Mouse (Mus musculus): Measurements from ENCODE around the gene Tmem269. TPM values are rescaled to one million over a fixed set of nuclear protein-coding genes. Genes with fewer than 3 reads are reported as not detected.
A peak's percentile ranks its signal among the peaks of the same experiment; 100 is the strongest.

Gene Tmem269
- polyA plus RNA-seq, 1 experiment = not detected

DNA sequence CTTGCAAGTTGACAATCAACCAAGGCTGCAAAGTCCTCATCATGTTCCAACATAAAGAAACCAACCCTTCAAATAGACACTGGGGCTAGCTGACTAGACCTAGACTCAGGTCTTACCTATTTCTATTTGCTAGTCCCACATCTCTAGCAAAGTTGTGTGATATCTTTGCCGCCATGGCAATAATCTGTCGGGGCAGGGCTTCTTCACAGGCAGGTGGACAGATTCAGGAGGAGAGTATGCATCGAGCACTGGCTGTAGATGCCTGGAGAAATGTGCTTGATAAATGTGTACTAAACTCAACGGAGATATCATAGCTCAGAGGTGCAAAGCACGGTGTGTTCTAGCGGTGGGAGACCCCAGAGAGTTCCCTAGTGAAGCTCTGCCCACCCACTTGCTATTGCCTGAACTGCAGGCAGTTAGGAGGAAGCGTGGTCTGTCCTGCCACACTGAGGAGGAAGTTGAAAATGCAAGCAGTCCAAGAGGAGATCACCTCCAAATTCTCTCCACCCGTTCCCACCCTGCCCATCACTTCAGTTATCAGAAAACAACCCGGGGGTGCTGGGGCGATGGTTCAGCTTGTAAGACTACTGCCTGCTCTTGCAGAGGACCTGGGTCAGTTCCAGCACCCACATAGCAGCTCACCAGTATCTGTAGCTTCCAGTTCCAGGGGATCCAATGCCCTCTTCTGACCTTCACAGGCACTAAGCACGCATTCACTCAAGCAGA is 29.8 kb downstream of the Tmem269 start:
- peak overlapping the region; percentile 75 for H3K4me3 ChIP-seq (replicated peaks; ENCODE audit: control insufficient read depth, low read depth, low read length)
- WGBS = 19% methylated on average over 11 of the region's 11 CpGs
- TF ChIP-seq CTCF (IDR thresholded peaks at IDR 0.05; ENCODE audit: control insufficient read depth, insufficient read depth, low read length) (peak; percentile 64), POLR2A (IDR thresholded peaks at IDR 0.05; ENCODE audit: borderline replicate concordance, control insufficient read depth, low read depth, low read length) (no peak)
- H3K27ac ChIP-seq (ENCODE audit: control insufficient read depth, insufficient read depth, low read depth, low read length, poor library complexity) = peak overlapping the region; percentile 32
- H3K4me1 ChIP-seq (ENCODE audit: control insufficient read depth, insufficient read depth, low read length) = no peaks in the 10 kb centered on the region; the same call in 1 of the 2 replicates

DNA sequence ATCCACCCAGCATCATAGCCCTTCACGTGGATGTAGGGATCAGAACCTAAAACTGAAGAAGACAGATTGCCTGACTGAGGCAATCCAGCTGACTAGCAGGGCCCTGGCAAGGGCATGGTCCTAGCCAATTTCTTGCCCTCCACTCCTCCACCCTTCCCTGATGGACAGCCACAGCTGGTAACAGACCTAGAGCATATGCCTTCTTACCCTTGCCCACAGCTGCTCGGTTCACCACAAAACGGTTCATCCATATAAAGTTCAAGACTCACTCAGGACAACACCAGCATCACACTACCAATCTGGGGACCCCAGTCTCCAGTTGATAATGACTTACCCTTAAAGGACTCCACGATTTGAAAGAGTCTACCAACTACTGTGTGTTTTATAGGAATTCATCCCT is 32.2 kb downstream of the Tmem269 start:
- peak overlapping the region; percentile 4 for H3K4me3 ChIP-seq (replicated peaks; ENCODE audit: control insufficient read depth, low read depth, low read length)
- WGBS = 83% methylated on average over 4 of the region's 4 CpGs
- no peaks in the 10 kb centered on the region; the same call in 1 of the 2 replicates for H3K4me1 ChIP-seq (ENCODE audit: control insufficient read depth, insufficient read depth, low read length)
- no peak overlapping the region for H3K27ac ChIP-seq (ENCODE audit: control insufficient read depth, insufficient read depth, low read depth, low read length, poor library complexity)
- TF ChIP-seq CTCF (IDR thresholded peaks at IDR 0.05; ENCODE audit: control insufficient read depth, insufficient read depth, low read length) = no peak
- TF ChIP-seq POLR2A (IDR thresholded peaks at IDR 0.05; ENCODE audit: borderline replicate concordance, control insufficient read depth, low read depth, low read length) = no peak

DNA sequence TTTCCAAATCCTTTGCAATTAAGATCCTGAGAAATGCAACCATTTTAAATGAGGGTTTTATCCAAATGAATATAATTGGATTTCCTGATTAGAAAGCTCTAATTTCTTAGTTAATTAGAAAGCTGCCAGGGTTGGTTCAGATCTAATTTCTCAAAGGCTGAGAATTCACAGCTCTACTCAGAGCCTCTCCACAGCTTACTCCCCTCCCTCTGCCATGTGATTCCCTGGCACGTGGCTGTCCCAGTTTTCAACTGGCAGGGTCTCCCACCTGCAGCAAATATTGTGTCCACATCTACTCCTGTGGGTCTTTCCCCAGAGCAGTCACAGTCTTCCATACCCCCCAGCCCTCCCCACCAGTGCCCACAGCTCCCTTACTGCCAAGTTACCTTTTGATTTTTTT is 34.5 kb downstream of the Tmem269 start:
- WGBS = 68% methylated on average over 1 of the region's 1 CpGs
- H3K4me3 ChIP-seq (replicated peaks; ENCODE audit: control insufficient read depth, low read depth, low read length) = no peak overlapping the region
- TF ChIP-seq CTCF (IDR thresholded peaks at IDR 0.05; ENCODE audit: control insufficient read depth, insufficient read depth, low read length) (no peak), POLR2A (IDR thresholded peaks at IDR 0.05; ENCODE audit: borderline replicate concordance, control insufficient read depth, low read depth, low read length) (no peak)

DNA sequence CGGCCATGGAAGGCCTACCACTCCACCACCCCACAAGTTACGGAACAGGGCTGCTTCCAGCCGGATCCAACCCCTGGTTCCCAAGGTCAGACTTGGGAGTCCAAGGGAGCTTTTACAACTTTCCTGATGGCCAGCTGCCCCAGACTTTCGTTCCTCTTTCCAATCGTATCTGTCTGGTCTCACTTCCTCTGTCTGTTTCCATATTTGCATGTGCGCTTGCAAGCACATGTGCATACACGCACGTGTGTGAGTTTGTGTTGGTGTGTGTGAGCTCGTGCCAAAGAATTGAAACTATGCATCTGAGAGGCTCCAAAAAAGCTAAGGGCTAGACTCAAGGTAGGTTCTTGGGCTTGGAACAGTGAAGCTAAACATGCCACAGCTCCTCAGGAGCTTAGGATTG is 36.6 kb downstream of the Tmem269 start:
- no peak overlapping the region for H3K4me3 ChIP-seq (replicated peaks; ENCODE audit: control insufficient read depth, low read depth, low read length)
- 30% methylated on average over 9 of the region's 9 CpGs for WGBS
- H3K27ac ChIP-seq (ENCODE audit: control insufficient read depth, insufficient read depth, low read depth, low read length, poor library complexity) = no peak overlapping the region
- TF ChIP-seq POLR2A (IDR thresholded peaks at IDR 0.05; ENCODE audit: borderline replicate concordance, control insufficient read depth, low read depth, low read length) = no peak
- no peak for TF ChIP-seq CTCF (IDR thresholded peaks at IDR 0.05; ENCODE audit: control insufficient read depth, insufficient read depth, low read length)
- H3K4me1 ChIP-seq (ENCODE audit: control insufficient read depth, insufficient read depth, low read length) = no peaks in the 10 kb centered on the region; the same call in none of the 2 replicates

More for the DNA sequence above, 34.5 kb downstream of the Tmem269 start:
- H3K4me1 ChIP-seq (ENCODE audit: control insufficient read depth, insufficient read depth, low read length) = no peaks in the 10 kb centered on the region; the same call in 1 of the 2 replicates
- H3K27ac ChIP-seq (ENCODE audit: control insufficient read depth, insufficient read depth, low read depth, low read length, poor library complexity) = no peak overlapping the region

DNA sequence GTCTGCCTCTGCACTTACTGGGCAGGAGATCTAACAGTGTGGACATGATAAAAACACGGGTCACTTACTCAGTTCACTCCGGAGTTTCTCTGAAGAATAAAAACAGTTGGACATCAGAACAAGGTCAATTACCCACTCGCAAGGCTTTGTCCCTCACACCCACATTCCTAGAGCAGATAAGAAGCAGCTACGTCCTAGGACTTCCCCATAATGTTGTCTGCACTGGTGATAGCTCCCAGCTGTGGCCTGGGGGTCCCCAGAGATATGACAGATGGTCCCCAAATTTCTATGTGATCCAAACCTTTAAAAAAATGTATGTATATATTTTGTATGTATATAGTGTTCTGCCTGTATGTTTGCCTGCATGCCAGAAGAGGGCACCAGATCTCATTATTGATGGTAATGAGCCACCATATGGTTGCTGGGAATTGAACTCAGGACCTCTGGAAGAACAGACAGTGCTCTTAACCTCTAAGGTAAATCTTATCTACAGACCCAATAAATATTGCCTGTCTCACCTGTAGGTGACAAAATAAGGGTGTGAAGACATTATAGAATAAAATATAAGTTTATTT is 37.8 kb downstream of the Tmem269 start:
- Histone ChIP-seq H3K4me3 (replicated peaks; ENCODE audit: control insufficient read depth, low read depth, low read length) (no peak overlapping the region), H3K27ac (ENCODE audit: control insufficient read depth, insufficient read depth, low read depth, low read length, poor library complexity) (no peak overlapping the region), H3K4me1 (ENCODE audit: control insufficient read depth, insufficient read depth, low read length) (no peaks in the 10 kb centered on the region; the same call in none of the 2 replicates)
- 67% methylated on average over 4 of the region's 4 CpGs for whole genome bisulfite sequencing
- no peak for TF ChIP-seq CTCF (IDR thresholded peaks at IDR 0.05; ENCODE audit: control insufficient read depth, insufficient read depth, low read length)
- TF ChIP-seq POLR2A (IDR thresholded peaks at IDR 0.05; ENCODE audit: borderline replicate concordance, control insufficient read depth, low read depth, low read length) = no peak

DNA sequence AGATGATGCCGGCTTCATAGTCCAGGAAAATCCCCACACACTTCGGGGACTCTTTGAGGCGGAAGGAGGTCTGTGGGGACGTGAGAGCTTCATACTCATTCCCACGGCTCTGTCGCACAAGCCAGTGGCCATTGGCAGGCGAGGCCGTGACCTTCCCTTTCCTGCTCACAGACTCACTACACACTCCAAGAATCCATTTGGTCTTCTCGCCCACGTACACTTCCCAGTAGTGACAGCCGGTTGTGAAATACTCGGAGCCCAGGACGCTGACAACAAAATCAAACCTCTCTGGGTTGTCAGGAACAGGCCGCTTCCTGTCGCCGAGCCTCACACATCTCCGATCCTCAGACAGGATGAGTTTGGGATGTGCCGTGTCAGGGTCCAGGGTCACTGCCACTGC is 39.7 kb downstream of the Tmem269 start:
- 82% methylated on average over 18 of the region's 18 CpGs for WGBS
- Histone ChIP-seq H3K4me3 (replicated peaks; ENCODE audit: control insufficient read depth, low read depth, low read length) (no peak overlapping the region), H3K4me1 (ENCODE audit: control insufficient read depth, insufficient read depth, low read length) (no peaks in the 10 kb centered on the region; the same call in none of the 2 replicates), H3K27ac (ENCODE audit: control insufficient read depth, insufficient read depth, low read depth, low read length, poor library complexity) (no peak overlapping the region)
- no peak for TF ChIP-seq CTCF (IDR thresholded peaks at IDR 0.05; ENCODE audit: control insufficient read depth, insufficient read depth, low read length)

DNA sequence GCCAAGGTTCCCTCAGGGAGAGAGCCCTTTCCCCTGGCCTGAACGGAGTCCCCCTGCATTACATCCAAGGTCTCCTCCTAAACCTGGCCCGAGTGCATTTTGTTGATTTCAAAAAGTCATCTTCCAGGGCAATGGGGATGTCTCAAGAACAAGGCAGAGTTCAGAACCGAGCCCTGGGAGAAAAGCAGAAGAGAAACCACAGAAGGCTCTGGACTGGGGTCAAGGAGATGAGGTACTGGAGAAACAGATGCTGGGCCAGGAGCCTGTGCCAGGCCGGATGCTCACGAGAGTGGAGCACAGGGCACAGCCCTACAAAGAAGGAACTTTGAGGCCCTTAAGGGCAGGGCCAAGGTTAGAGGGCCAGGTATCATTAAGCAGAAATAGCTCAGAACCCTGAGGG is 40.3 kb downstream of the Tmem269 start:
- no peak for TF ChIP-seq CTCF (IDR thresholded peaks at IDR 0.05; ENCODE audit: control insufficient read depth, insufficient read depth, low read length)
- TF ChIP-seq POLR2A (IDR thresholded peaks at IDR 0.05; ENCODE audit: borderline replicate concordance, control insufficient read depth, low read depth, low read length) = no peak
- Histone ChIP-seq H3K27ac (ENCODE audit: control insufficient read depth, insufficient read depth, low read depth, low read length, poor library complexity) (no peak overlapping the region), H3K4me1 (ENCODE audit: control insufficient read depth, insufficient read depth, low read length) (peaks cover 1% of the 10 kb centered on the region), H3K4me3 (replicated peaks; ENCODE audit: control insufficient read depth, low read depth, low read length) (no peak overlapping the region)
- WGBS = 60% methylated on average over 5 of the region's 5 CpGs

DNA sequence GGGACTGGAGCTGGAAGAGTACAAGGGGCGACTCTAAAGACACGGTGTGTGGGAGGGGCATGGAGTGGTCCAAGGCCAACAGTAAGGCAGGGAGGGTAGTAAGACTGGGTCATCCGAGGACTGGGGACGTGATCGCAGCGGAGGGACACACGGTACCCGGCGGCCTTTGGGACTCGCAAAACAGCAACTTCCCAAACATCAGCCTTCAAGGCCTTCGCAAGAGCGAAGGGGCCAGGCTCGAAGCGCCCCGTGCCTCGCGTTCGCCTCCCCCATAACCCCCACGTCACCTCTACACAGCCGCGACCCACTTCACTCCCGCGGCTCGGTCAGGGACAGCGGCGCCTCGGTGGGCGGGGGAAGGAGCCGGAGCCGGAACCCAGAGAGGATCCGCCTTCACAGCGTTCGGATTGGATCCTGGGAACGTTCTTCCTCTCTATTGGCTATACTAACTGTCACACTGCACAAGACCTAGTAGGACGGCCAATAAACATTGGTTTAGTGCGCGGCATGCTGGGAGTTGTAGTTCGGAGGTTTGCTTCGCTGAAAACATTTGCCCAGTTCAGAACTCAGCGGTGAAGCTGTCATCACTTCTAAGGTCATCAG is 44.1 kb downstream of the Tmem269 start, which contains the start of gene Zfp691:
Gene Zfp691 (minus strand): TSS at position 345 of the 603 bp plus-strand sequence.
- peak within 1 kb of the TSS; percentile 28; the same call in 1 of the 2 replicates for H3K27ac ChIP-seq (ENCODE audit: control insufficient read depth, insufficient read depth, low read depth, low read length, poor library complexity)
- H3K4me3 ChIP-seq (replicated peaks; ENCODE audit: control insufficient read depth, low read depth, low read length) = peak within 1 kb of the TSS; percentile 98
- TF ChIP-seq POLR2A (IDR thresholded peaks at IDR 0.05; ENCODE audit: borderline replicate concordance, control insufficient read depth, low read depth, low read length) = peak; percentile 85; the same call in 1 of the 2 replicates
- no peak for TF ChIP-seq CTCF (IDR thresholded peaks at IDR 0.05; ENCODE audit: control insufficient read depth, insufficient read depth, low read length)
- WGBS = under 1% methylated on average over 40 of the region's 40 CpGs
- peaks cover 1% of the 10 kb centered on the region for H3K4me1 ChIP-seq (ENCODE audit: control insufficient read depth, insufficient read depth, low read length)

Measured in bone marrow, adult 2 months (tissue).